Mouse (Mus musculus) common myeloid progenitor, adult 5-6 weeks (primary cell): Measurements from ENCODE around the gene Arl6ip6. TPM values are rescaled to one million over a fixed set of nuclear protein-coding genes. Genes with fewer than 3 reads are reported as not detected.

Experiments
- total RNA-seq: library from RNA; stranded (forward); fragments of 200-1000, 187-1606 nt; gene quantifications from 2 replicates; pipeline ENCODE4 v1.2.3, GENCODE M21; 2017

The Arl6ip6 gene
- total RNA-seq, 1 experiment from 2014 or later = 43.7 TPM

Other genes with a start within 250 kb of the Arl6ip6 start
- 251 and 305 TPM in 2 replicates for gene Prpf40a, start 442 bp upstream of the Arl6ip6 start, total RNA-seq